In the genomic region with DNA sequence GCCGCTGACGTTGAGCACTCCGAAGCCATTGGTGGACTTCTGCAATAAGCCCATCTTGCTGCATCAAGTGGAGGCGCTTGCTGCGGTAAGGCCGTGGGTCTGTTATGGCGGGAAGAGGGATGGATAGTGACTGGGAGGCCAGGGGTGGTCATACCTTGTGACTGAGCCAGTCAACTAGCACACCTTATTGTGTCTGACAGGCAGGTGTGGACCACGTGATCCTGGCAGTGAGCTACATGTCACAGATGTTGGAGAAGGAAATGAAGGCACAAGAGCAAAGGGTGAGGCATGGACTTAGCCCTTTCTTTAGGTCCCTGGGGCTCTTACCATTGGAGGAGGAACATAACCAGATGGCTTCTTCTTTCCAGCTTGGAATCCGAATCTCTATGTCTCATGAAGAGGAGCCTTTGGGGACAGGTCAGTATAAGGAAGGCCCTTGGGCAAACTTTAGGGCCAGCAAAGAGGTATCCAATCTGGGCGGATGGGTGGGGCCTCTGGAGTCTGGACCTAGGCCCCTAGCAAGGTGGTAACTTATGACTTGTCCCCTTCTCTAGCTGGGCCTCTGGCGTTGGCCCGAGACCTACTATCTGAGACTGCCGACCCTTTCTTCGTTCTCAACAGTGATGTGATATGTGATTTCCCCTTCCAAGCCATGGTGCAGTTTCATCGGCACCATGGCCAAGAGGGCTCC, we compare ENCODE assay signal across 8 mouse cellular contexts. TPM values are rescaled to one million over a fixed set of nuclear protein-coding genes. Genes with fewer than 3 reads are reported as not detected.
A peak's percentile ranks its signal among the peaks of the same experiment; 100 is the strongest.
DNase-seq lines count a peak whose midpoint lies in the region; ATAC-seq lines count a peak whose summit lies in the region.

No protein-coding gene starts in this region.

- intact Hi-C loops in left cerebral cortex, postnatal 4 days (cut with DNase I), result loop anchor here (5.0 to 10.0 kb wide), 2 partner anchors 85 to 147 kb away; no protein-coding TSS in a partner anchor

- no peak for DNase-seq in kidney, postnatal 4 days
- DNase-seq in T-cell, adult 2 months (ENCODE audit: low spot score), result peak; percentile 38
- no peak for DNase-seq in urinary bladder, postnatal 14 days (ENCODE audit: low spot score)
- DNase-seq in left cerebral cortex, postnatal 4 days, result no peak
- no peak for DNase-seq in kidney, postnatal 14 days

- WGBS in kidney, embryonic 14.5 days, result 43% methylated on average over 15 of the region's 15 CpGs
- 45% methylated on average over 15 of the region's 15 CpGs for WGBS in forebrain, embryonic 15.5 days
- WGBS in liver, embryonic 16.5 days (ENCODE audit: insufficient replicate concordance), result 33% methylated on average over 15 of the region's 15 CpGs

- H3K27me3 ChIP-seq in kidney, embryonic 14.5 days (ENCODE audit: control insufficient read depth, insufficient read depth, low read length), result no peaks in the 10 kb centered on the region
- no peaks in the 10 kb centered on the region for H3K27me3 ChIP-seq in forebrain, embryonic 15.5 days
- no peaks in the 10 kb centered on the region for H3K27me3 ChIP-seq in liver, embryonic 16.5 days (ENCODE audit: control insufficient read depth, insufficient read depth, low read depth, low read length)

- ATAC-seq in kidney, embryonic 14.5 days (ENCODE audit: low FRiP score, low TSS enrichment), result no peak
- peak; percentile 9 for ATAC-seq in forebrain, embryonic 15.5 days (replicated peaks)
- no peak for ATAC-seq in liver, embryonic 16.5 days (ENCODE audit: low read depth)

- H3K9ac ChIP-seq in kidney, embryonic 14.5 days (ENCODE audit: low read depth, low read length), result peak overlapping the region; percentile 70
- H3K9ac ChIP-seq in forebrain, embryonic 15.5 days (replicated peaks), result peak overlapping the region; percentile 62
- H3K9ac ChIP-seq in liver, embryonic 16.5 days (ENCODE audit: low read depth, low read length), result peak overlapping the region; percentile 68

- peak overlapping the region; percentile 71 for H3K27ac ChIP-seq in kidney, embryonic 14.5 days (ENCODE audit: low read depth, low read length)
- peak overlapping the region; percentile 67 for H3K27ac ChIP-seq in forebrain, embryonic 15.5 days (replicated peaks)
- peak overlapping the region; percentile 57 for H3K27ac ChIP-seq in liver, embryonic 16.5 days (ENCODE audit: low read length)

- peak overlapping the region; percentile 84 for H3K4me3 ChIP-seq in kidney, embryonic 14.5 days (ENCODE audit: low read length)
- peak overlapping the region; percentile 75 for H3K4me3 ChIP-seq in forebrain, embryonic 15.5 days
- H3K4me3 ChIP-seq in liver, embryonic 16.5 days (ENCODE audit: low read depth, low read length), result peak overlapping the region; percentile 77

- H3K4me2 ChIP-seq in kidney, embryonic 14.5 days (replicated peaks; ENCODE audit: low read depth, low read length), result peak overlapping the region; percentile 87
- peak overlapping the region; percentile 91 for H3K4me2 ChIP-seq in forebrain, embryonic 15.5 days (replicated peaks)
- peak overlapping the region; percentile 97 for H3K4me2 ChIP-seq in liver, embryonic 16.5 days (ENCODE audit: low read depth, low read length)

- H3K9me3 ChIP-seq in kidney, embryonic 14.5 days (ENCODE audit: control insufficient read depth, low read length), result no peaks in the 10 kb centered on the region
- H3K9me3 ChIP-seq in forebrain, embryonic 15.5 days, result no peaks in the 10 kb centered on the region
- H3K9me3 ChIP-seq in liver, embryonic 16.5 days (replicated peaks; ENCODE audit: control insufficient read depth, low read length), result no peaks in the 10 kb centered on the region

- H3K4me1 ChIP-seq in kidney, embryonic 14.5 days (ENCODE audit: control insufficient read depth, insufficient read depth, low read length), result peaks cover 22% of the 10 kb centered on the region
- H3K4me1 ChIP-seq in forebrain, embryonic 15.5 days, result peaks cover 29% of the 10 kb centered on the region
- peaks cover 49% of the 10 kb centered on the region for H3K4me1 ChIP-seq in liver, embryonic 16.5 days (ENCODE audit: control insufficient read depth, low read depth, low read length)

- peaks cover 53% of the 10 kb centered on the region for H3K36me3 ChIP-seq in kidney, embryonic 14.5 days (ENCODE audit: control insufficient read depth, insufficient read depth, low read length)
- H3K36me3 ChIP-seq in forebrain, embryonic 15.5 days, result peaks cover 41% of the 10 kb centered on the region
- H3K36me3 ChIP-seq in liver, embryonic 16.5 days (ENCODE audit: control insufficient read depth, insufficient read depth), result peaks cover 53% of the 10 kb centered on the region

RNA-seq across cellular contexts. Expression of a gene that starts 0.7 kb away (rescaled TPM):
- polyA plus RNA-seq in kidney, embryonic 14.5 days (2014; fragmentation: Nextera tagmentation; extraction: Ambion mirVana), result 19.8 and 20.8 TPM in 2 replicates
- 19.9 and 22.2 TPM in 2 replicates for polyA plus RNA-seq in forebrain, embryonic 15.5 days (2015; fragmentation: Nextera tagmentation; extraction: Ambion mirVana)
- 12.9 and 13.8 TPM in 2 replicates for polyA plus RNA-seq in liver, embryonic 16.5 days (2015; fragmentation: Nextera tagmentation; extraction: Ambion mirVana)
- total RNA-seq in left cerebral cortex, postnatal 4 days (2021), result 10 to 100 TPM; 15.2 to 15.5 TPM

RNA-seq across cellular contexts. Expression of a gene that starts 3.3 kb away (rescaled TPM):
- polyA plus RNA-seq in kidney, embryonic 14.5 days (2014; fragmentation: Nextera tagmentation; extraction: Ambion mirVana), result 1.6 and 2.1 TPM in 2 replicates
- 3.2 and 3.4 TPM in 2 replicates for polyA plus RNA-seq in forebrain, embryonic 15.5 days (2015; fragmentation: Nextera tagmentation; extraction: Ambion mirVana)
- 1.6 and 2.1 TPM in 2 replicates for polyA plus RNA-seq in liver, embryonic 16.5 days (2015; fragmentation: Nextera tagmentation; extraction: Ambion mirVana)
- total RNA-seq in left cerebral cortex, postnatal 4 days (2021), result 1 to 10 TPM; 1.6 to 2.8 TPM

RNA-seq across cellular contexts. Expression of a gene that starts 30.5 kb away (rescaled TPM):
- not detected in 2 replicates for polyA plus RNA-seq in kidney, embryonic 14.5 days (2014; fragmentation: Nextera tagmentation; extraction: Ambion mirVana)
- 0.37 TPM in 1 of 2 replicates, not detected in the other for polyA plus RNA-seq in forebrain, embryonic 15.5 days (2015; fragmentation: Nextera tagmentation; extraction: Ambion mirVana)
- polyA plus RNA-seq in liver, embryonic 16.5 days (2015; fragmentation: Nextera tagmentation; extraction: Ambion mirVana), result 52.5 and 62.0 TPM in 2 replicates
- not detected for total RNA-seq in left cerebral cortex, postnatal 4 days (2021)

RNA-seq across cellular contexts. Expression of a gene that starts 33.4 kb away (rescaled TPM):
- 20.0 and 30.9 TPM in 2 replicates for polyA plus RNA-seq in kidney, embryonic 14.5 days (2014; fragmentation: Nextera tagmentation; extraction: Ambion mirVana)
- 45.4 and 49.0 TPM in 2 replicates for polyA plus RNA-seq in forebrain, embryonic 15.5 days (2015; fragmentation: Nextera tagmentation; extraction: Ambion mirVana)
- 92.7 and 106 TPM in 2 replicates for polyA plus RNA-seq in liver, embryonic 16.5 days (2015; fragmentation: Nextera tagmentation; extraction: Ambion mirVana)
- 10 to 100 TPM; 92.5 to 93.8 TPM for total RNA-seq in left cerebral cortex, postnatal 4 days (2021)

RNA-seq across cellular contexts. Expression of a gene that starts 44.7 kb away (rescaled TPM):
- polyA plus RNA-seq in kidney, embryonic 14.5 days (2014; fragmentation: Nextera tagmentation; extraction: Ambion mirVana), result 55.2 and 57.8 TPM in 2 replicates
- polyA plus RNA-seq in forebrain, embryonic 15.5 days (2015; fragmentation: Nextera tagmentation; extraction: Ambion mirVana), result 42.3 and 50.5 TPM in 2 replicates
- polyA plus RNA-seq in liver, embryonic 16.5 days (2015; fragmentation: Nextera tagmentation; extraction: Ambion mirVana), result 167 and 172 TPM in 2 replicates
- total RNA-seq in left cerebral cortex, postnatal 4 days (2021), result 10 to 100 TPM; 46.1 to 50.1 TPM

Comparison
In these comparisons a context has a peak if more than half of its experiments do, and no peak if none do; other contexts are left out.
1. RNA of a gene that starts 30.5 kb away (polyA plus RNA-seq): 52.5 to 62.0 TPM in liver, embryonic 16.5 days; 0.37 TPM in forebrain, embryonic 15.5 days and not detected in kidney, embryonic 14.5 days; every median in the first group is over 10 times any median in the second.
2. Peak in every context shown above with its lines, with median percentiles within 50 percentile points of each other: H3K27ac ChIP-seq, H3K4me2 ChIP-seq, H3K4me3 ChIP-seq and H3K9ac ChIP-seq.